Mouse (Mus musculus) bone marrow macrophage, adult 2 months (primary cell): ENCODE results near the gene Rasgef1c.

Experiments
- CTCF ChIP-seq: IDR thresholded peaks from 2 replicates; pipeline ENCODE4 v1.5.1; 2012; ENCODE audit warnings: low read depth, mild to moderate bottlenecking, low read length, moderate library complexity
- POLR2A ChIP-seq: IDR thresholded peaks from 2 replicates; pipeline ENCODE4 v1.6.1; 2012; ENCODE audit warnings: mild to moderate bottlenecking, low read depth, low read length, borderline replicate concordance

- TF ChIP-seq CTCF: no peak
- TF ChIP-seq POLR2A: no peak
These were observed 56.4 kb downstream of the Rasgef1c start for GRCm38 (mm10) chr11:49958017-49958416.
